Mouse (Mus musculus): Measurements from ENCODE around the gene Nans.

Nans gene

DNA sequence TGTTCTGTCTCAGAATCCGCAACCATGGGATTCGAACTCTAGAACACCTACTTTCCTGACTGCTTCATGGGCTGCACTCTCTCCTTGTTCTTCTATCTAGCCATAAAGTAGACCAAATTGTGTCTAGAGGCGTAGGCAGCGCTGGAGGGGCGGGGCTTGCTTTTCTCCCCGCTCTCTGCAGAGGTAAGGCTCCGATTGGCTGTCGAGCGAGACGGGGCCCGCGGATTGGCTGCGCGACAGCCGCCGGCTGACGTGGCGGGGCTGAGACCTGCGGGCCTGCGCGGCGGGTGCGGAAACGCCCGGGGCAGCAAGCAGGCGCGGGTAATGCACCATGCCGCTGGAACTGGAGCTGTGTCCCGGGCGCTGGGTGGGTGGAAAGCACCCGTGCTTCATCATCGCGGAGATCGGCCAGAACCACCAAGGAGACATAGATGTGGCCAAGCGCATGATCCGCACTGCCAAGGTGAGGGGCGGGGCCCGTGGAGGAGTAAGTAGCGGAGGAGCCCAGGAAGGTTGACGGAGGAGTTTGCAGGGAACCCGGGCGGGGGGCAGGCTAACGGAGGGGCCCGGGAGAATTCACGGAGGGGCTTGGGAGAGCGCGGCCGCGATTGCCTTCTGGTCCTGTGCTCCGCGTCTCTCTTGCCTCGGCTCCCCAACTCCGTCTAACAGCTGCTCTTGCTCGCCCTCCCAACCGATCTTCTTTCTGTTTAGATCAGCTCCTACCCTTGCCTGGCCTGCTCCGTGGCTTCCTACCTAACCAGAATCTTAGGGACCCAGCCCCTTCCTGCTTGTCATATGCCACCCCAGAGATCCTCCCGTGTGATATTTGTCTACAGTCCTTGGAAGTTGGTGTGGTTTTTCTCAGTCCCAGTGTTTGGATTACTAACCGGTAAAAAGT is at the start of gene Nans:
Gene Nans, plus strand, starts transcription at position 221 of the 898 bp plus-strand sequence.
- DNase-seq (ENCODE audit: low read depth), result peak; percentile 91

DNA sequence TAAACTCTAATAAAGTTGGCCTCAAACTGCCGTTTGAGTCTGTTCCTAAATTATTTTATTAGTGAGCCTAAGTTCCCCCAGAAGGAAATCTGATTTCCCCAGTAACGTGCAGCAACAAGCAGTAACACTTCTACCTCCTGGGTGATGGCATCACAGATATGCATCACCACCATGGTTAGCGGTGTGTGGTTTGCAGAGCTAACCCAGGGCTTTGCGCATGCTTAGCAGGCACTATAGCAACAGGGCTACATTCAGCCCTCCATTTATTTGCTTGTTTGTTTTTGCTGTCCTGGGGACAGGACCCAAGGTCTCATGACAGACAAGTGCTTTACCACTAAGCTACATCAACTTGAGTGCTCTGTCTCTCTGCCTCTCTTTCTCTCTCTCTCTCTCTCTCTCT is 46.5 kb upstream of the Nans start:
- no peak for DNase-seq (ENCODE audit: low read depth)

DNA sequence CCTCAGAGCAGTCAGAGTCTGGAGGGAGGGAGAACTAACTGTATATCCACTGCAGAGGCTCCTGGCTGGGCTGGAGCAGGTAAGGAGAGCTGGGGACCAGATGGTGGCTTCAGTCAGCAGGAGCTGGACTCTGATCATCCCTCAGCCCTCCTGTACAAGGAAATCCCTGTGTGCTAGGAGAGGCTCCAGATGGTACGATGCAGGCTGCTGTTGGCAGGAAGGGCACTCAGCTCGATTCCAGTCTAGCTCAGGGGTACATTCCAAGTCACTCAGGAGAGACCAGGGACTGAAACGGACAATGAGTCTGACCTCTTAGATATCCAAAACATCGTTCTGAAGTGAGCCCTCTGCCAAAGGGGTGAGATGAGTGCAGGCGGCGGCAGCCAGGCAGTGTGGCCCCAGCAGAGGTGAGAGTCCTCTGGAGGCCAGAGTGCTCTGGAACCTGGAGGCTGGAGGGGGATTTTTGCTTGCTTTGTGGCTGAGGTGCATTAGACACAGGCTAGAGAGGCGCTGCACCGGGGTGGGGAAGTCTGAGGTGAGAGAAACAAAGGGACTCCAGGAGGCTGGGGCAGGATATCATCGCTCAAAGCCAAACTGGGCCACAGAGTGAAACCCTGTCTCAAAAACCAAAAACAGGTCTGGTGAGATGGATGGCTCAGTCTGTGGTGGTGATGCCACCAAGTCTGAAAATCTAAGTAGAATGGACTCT is 43.7 kb upstream of the Nans start:
- DNase-seq (ENCODE audit: low read depth), result no peak

DNA sequence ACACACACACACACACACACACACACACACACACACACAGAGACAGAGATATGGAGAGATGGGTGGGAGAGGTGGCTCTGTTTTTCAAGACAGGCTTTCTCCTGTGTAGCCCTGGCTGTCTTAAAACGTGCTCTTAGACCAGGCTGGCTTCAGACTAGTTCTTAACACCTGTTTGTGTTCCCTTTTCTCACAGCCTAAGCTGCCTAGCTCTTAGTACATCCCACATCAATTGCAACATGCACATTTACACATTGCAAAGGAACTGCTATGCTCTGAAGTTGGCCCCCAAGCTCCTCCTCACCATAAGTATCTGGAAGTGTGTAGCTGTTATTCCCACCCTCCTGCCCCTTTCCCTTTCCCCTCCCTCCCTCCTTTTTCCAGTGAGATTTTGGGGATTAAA is 41.6 kb upstream of the Nans start:
- no peak for DNase-seq (ENCODE audit: low read depth)

DNA sequence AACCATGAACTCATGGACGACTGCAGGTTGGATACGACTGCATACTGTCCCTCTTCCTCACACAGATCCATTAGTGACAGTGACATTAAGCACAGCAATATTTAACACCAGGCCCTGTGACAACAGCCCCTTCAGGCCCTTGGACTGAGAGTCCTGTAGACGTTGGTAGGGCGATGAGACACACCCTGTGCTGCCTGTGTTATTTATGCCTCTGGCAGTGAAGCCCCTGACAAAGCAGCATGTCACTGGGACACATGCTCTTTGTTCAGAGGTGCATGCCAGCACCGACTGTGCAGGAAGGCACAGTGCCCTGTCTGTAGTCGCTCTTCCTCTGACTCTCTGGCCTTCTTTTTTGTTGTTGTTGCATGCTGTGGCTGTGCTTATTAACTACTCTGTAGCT is 40.2 kb upstream of the Nans start:
- no peak for DNase-seq (ENCODE audit: low read depth)

- DNase-seq (ENCODE audit: low read depth), result no peak
Observed at GRCm38 (mm10) chr4:46450020-46450518, 39.0 kb upstream of the Nans start.

DNA sequence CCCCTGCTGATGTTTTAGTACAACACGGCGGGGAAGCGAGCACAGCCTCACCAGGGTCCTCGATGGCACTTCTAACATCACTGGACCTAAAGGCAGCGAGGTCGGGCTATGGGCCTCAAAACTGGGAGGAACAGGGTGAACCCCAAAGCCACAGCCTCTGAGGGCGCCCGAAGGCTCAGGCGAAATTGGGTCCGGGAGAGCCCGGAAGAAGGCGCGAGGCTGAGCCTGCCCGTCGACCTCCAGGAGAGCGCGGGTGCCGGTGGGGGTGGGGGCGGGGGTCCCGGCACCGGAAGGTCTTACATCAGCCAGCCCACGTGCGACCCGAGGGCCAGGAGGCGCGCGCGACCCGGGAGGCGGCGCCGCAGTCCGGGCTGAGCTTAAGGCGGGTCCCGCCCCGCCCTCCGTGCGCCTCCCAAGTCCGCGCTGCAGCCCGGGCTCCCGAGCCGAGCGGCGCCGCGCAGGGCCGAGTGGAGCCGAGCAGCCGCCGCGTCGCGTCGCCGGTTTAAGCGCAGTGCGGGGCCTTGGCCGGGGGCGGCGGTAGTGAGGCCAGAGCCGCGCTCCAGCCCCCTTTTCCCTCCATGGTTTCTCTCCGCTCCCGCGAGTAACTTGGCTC is 38.4 kb upstream of the Nans start, which contains the start of gene Anp32b:
Gene Anp32b, plus strand, starts transcription at position 384 of the 613 bp plus-strand sequence.
- peak; percentile 82 for DNase-seq (ENCODE audit: low read depth)

- DNase-seq (ENCODE audit: low read depth), result no peak
Observed at GRCm38 (mm10) chr4:46451240-46451757, 37.7 kb upstream of the Nans start.

GRCm38 (mm10) chr4:46451758-46452480 is 37.1 kb upstream of the Nans start:
- no peak for DNase-seq (ENCODE audit: low read depth)

DNA sequence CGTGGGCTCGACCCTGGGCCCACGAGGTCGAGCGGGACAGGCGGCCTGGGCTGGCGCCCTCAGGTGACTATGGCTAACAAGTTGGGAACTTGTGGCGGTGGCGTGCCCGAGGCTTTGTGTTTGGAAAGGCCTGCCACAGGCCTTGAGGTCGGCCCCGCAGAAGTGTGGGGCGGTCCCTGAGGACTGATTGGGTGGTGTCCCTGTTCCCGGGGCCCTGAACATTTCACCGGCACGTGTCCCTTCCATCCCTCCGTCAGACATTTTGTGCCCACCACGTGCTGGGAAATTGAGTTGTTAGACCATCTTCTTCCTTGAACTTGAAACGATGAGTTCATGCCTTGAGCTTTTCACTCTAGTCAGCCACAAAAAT is 36.6 kb upstream of the Nans start:
- no peak for DNase-seq (ENCODE audit: low read depth)

- DNase-seq (ENCODE audit: low read depth), result no peak
Observed at GRCm38 (mm10) chr4:46452855-46453719, 36.0 kb upstream of the Nans start.

- DNase-seq (ENCODE audit: low read depth), result no peak
Observed at GRCm38 (mm10) chr4:46454097-46454864, 34.8 kb upstream of the Nans start.

DNA sequence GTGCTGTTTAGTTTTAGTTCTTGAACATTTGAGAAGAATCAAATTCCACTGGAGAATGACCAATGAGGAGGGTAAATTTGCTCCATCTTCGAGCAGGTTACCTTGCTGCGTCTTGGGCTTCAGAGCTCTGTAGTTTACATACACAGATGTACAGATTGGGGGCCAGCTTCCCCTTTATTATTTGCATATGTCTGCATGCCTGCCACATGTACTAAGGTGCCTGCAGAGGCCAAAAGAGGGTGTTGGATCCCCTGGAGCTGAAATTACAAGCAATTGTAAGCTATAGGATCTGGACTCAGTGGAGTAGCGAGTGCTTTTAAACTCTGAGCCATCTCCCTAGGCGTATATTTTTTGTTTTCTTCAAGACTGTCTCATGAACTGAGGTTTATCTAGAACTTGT is 32.3 kb upstream of the Nans start:
- DNase-seq (ENCODE audit: low read depth), result no peak

- DNase-seq (ENCODE audit: low read depth), result no peak
Observed at GRCm38 (mm10) chr4:46457186-46457585, 31.9 kb upstream of the Nans start.

DNA sequence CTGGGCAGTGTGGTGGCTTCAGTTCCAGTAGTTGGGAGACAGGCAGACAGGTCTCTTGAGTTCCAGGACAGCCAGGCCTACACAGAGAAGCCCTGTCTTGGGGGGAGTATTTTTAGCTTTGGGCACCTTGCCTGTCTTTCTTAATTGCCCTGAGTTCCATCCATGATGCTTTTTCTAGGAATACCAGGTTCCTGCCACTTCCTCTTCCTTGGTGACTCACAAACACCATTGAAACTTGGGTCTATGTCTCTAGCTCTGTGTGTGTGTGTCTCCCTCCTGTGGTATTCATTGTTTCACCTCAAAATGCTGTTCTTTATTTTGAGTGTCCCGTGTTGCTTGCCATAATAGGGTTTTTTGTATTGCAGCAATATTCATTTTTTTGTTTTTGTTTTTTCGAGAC is 30.6 kb upstream of the Nans start:
- DNase-seq (ENCODE audit: low read depth), result no peak

- no peak for DNase-seq (ENCODE audit: low read depth)
Observed at GRCm38 (mm10) chr4:46463130-46463830, 25.8 kb upstream of the Nans start.

DNA sequence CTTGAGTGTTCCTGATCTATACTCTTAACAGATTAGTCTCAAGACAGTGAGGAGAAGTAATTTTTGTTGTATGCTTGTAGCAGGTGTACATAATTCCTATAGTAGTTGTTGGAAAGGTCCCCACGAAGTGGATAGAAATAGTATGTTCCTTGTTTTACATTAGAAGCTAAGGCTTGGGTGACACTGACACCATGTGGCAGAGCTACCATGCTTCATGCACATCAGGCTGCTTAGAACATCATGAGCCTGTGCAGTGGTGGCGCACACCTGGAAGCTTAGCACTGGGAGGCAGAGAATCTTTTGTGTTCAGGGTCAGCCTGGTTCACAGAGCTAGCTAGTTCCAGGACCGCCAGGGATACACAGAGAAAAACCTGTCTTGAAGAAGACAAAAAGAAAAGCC is 23.3 kb upstream of the Nans start:
- no peak for DNase-seq (ENCODE audit: low read depth)

DNA sequence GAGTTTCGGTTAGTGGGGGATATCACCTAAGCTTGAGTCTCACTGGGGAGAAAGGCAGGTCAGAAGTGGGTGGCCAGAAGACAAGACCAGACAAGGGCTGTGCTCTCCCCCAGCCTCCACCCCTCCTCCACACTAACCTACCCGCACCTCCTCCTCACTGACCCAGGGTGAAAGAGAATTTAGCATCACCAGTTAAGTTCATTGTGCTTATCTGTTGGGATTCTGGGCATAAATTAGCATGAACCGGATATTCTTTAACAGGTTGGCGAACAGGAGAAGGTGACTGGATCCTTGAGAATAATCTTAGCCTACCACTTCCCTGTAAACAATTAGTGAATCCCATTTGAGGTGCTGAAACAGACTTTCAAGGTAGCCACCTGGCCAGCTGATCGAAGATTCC is 13.9 kb upstream of the Nans start:
- no peak for DNase-seq (ENCODE audit: low read depth)

DNA sequence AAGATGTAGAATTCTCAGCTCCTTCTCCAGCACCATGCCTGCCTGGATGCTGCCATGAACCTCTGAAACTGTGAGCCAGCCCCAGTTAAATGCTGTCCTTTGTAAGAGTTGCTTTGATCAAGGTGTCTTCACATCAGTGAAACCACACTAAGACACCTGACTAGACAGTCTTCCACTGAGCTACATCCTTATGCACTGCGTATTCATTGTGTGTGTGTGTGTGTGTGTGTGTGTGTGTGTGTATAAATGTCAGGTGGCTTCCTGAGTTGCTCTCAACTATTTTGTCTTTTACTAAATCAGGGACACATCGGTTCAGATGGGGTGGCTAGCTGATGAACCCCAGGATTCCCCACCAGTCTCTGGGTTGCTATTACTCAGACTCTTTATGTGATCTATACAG is 10.0 kb upstream of the Nans start:
- no peak for DNase-seq (ENCODE audit: low read depth)

Measured in c-Kit-positive CD71-negative TER-119-negative erythroid progenitor cells, embryonic 14.5 days (primary cell).